Mouse (Mus musculus): ENCODE data around the gene R3hdml. TPM values are rescaled to one million over a fixed set of nuclear protein-coding genes. Genes with fewer than 3 reads are reported as not detected.

The R3hdml gene
- polyA plus RNA-seq, 1 experiment from 2014 or later = not detected

DNA sequence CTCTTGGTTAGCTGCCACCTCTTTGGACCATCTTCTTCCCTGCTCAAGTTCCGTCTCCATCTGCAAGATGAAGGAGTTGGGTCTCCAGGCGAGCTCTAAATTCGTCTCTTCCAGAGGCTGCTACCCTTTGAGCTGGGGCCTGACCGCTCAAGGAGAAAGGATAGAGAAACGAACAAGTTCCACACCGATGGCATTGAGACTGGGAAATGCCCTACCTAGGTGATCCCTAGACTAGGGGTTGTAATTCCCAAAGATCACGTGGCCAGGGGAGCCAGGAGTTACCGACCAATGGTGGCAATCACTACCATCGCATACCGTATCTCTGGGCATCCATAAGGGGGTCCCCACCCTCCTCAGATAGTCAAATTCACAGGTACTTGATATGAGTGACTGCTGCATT is 50.6 kb downstream of the R3hdml start:
- Histone ChIP-seq H3K36me3 (no peaks in the 10 kb centered on the region), H3K9ac (no peak overlapping the region), H3K4me3 (no peak overlapping the region), H3K4me1 (replicated peaks) (no peaks in the 10 kb centered on the region), H3K27ac (replicated peaks) (no peak overlapping the region), H3K4me2 (no peak overlapping the region), H3K27me3 (no peaks in the 10 kb centered on the region), H3K9me3 (no peaks in the 10 kb centered on the region)
- no peak for ATAC-seq (ENCODE audit: low read depth)
- 94% methylated on average over 10 of the region's 10 CpGs for WGBS

DNA sequence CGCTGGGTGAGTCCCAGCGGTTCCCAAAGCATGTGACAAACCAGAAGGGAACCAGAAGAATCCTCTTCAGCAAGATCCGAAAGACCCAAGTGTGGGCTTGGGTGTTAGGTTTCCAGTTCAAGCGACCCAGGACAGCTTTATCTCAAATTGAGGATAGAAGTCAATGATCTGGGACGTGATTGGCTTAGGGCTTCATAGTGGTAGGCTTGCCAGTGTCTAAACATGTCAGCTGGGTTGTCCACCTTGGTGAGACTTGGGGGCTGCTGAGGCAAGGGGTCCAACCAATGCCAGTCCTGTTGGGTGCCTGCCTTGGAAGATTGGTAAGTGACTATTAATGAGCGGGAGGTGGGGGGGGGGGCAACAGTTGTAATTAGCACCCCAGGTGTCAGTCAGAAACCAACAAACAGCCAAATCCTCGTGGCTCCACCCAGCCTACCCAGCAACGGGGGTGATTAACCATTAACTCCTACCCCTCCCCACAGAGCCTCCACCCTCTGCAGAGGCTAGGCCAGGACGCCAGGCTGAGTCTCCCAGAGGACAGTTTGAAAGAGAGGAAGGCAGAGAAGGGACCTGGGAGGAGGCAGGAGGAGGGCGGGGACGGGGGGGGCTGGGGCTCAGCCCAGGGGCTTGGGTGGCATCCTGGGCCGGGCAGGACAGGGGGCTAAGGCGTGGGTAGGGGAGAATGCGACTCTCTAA is 54.7 kb downstream of the R3hdml start:
- H3K4me2 ChIP-seq = no peak overlapping the region
- H3K9ac ChIP-seq = no peak overlapping the region
- no peak overlapping the region for H3K4me3 ChIP-seq
- no peak for ATAC-seq (ENCODE audit: low read depth)
- no peak overlapping the region for H3K27ac ChIP-seq (replicated peaks)
- H3K36me3 ChIP-seq = no peaks in the 10 kb centered on the region
- H3K27me3 ChIP-seq = no peaks in the 10 kb centered on the region
- H3K4me1 ChIP-seq (replicated peaks) = peaks cover 7% of the 10 kb centered on the region
- whole genome bisulfite sequencing = 75% methylated on average over 14 of the region's 14 CpGs
- H3K9me3 ChIP-seq = no peaks in the 10 kb centered on the region

DNA sequence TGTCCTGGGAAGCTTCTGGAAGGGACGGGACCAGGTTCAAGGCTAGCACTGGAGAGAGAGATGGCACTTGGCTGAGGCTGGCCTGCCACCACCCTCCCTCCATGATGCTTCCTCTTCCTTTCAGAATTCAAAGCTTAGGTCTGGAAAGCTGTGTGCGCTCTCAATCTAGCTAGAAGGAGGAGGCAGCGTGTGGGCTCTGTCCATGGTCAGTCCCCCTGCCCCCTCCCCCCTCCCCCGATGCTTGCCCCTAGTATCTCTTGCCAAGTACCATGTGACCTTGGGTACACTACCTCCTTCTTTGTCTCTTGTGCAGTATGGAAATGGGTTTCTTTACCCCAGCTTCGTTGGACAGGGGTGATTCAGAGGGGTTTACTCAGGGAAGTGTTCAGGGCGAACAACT is 56.7 kb downstream of the R3hdml start:
- no peak for ATAC-seq (ENCODE audit: low read depth)
- no peaks in the 10 kb centered on the region for H3K36me3 ChIP-seq
- no peak overlapping the region for H3K4me2 ChIP-seq
- no peak overlapping the region for H3K9ac ChIP-seq
- no peak overlapping the region for H3K4me3 ChIP-seq
- H3K4me1 ChIP-seq (replicated peaks) = peaks cover 7% of the 10 kb centered on the region
- 75% methylated on average over 6 of the region's 6 CpGs for WGBS
- H3K27me3 ChIP-seq = no peaks in the 10 kb centered on the region
- no peaks in the 10 kb centered on the region for H3K9me3 ChIP-seq
- H3K27ac ChIP-seq (replicated peaks) = no peak overlapping the region

DNA sequence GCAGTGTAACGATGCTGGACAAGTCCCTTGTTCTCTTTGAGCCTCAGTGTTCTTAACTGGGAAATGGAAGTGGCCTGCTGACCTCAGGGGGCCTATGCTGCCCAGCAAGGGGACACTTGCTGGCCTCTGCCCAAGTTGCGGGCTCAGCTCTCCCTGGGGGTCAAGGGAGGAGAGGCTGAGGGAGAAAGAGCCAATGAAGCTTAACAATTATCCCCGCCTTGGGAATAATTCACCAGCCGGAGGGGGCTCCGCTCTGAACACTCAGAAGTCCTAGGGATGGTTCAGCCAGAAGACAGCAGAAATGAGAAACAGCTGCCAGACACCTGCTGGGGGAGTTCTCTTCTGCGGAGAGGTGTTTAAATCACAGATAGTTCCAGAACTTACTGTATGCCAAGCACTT is 57.7 kb downstream of the R3hdml start:
- no peak overlapping the region for H3K4me3 ChIP-seq
- no peak for ATAC-seq (ENCODE audit: low read depth)
- 25% methylated on average over 6 of the region's 6 CpGs for WGBS
- H3K27me3 ChIP-seq = no peaks in the 10 kb centered on the region
- H3K4me2 ChIP-seq = no peak overlapping the region
- no peaks in the 10 kb centered on the region for H3K9me3 ChIP-seq
- H3K4me1 ChIP-seq (replicated peaks) = peaks cover 7% of the 10 kb centered on the region
- no peak overlapping the region for H3K27ac ChIP-seq (replicated peaks)
- no peak overlapping the region for H3K9ac ChIP-seq
- H3K36me3 ChIP-seq = no peaks in the 10 kb centered on the region

Other genes starting within 250 kb of the R3hdml start
- 0.57 and 0.84 TPM in 2 replicates for gene Jph2, start 94.3 kb upstream of the R3hdml start, polyA plus RNA-seq (2015; fragmentation: Nextera tagmentation; extraction: Ambion mirVana)
- 74.5 and 83.4 TPM in 2 replicates for gene Oser1, start 67.6 kb upstream of the R3hdml start, polyA plus RNA-seq (2015; fragmentation: Nextera tagmentation; extraction: Ambion mirVana)
- 115 and 117 TPM in 2 replicates for gene Gdap1l1, start 53.8 kb upstream of the R3hdml start, polyA plus RNA-seq (2015; fragmentation: Nextera tagmentation; extraction: Ambion mirVana)
- gene Fitm2, start 19.7 kb upstream of the R3hdml start, polyA plus RNA-seq (2015; fragmentation: Nextera tagmentation; extraction: Ambion mirVana) = 15.0 and 16.5 TPM in 2 replicates
- gene Hnf4a, start 14.5 kb downstream of the R3hdml start, polyA plus RNA-seq (2015; fragmentation: Nextera tagmentation; extraction: Ambion mirVana) = not detected in 2 replicates
- gene Ttpal, start 110.0 kb downstream of the R3hdml start, polyA plus RNA-seq (2015; fragmentation: Nextera tagmentation; extraction: Ambion mirVana) = 39.2 and 42.2 TPM in 2 replicates
- 36.8 and 39.1 TPM in 2 replicates for gene Serinc3, start 152.8 kb downstream of the R3hdml start, polyA plus RNA-seq (2015; fragmentation: Nextera tagmentation; extraction: Ambion mirVana)
- 116 and 123 TPM in 2 replicates for gene Pkig, start 166.1 kb downstream of the R3hdml start, polyA plus RNA-seq (2015; fragmentation: Nextera tagmentation; extraction: Ambion mirVana)

Measured in neural tube, embryonic 13.5 days (tissue).